Mouse (Mus musculus) thymus, adult 2 months (tissue): ENCODE results near the gene Def6.
"Not testable (repeated sequence)": the region's sequence is repeated elsewhere in the genome, so short reads cannot be mapped to it uniquely, and the experiment has no call there.

Experiments
- CTCF ChIP-seq: fragments of 200-500 bp; IDR thresholded peaks from 2 replicates; pipeline ENCODE4 v1.5.1; 2012; ENCODE audit warnings: mild to moderate bottlenecking, control low read depth, low read length, moderate library complexity, borderline replicate concordance; ENCODE audit not compliant: control insufficient read depth, poor library complexity, insufficient read depth; ENCODE audit errors: extremely low read depth
- POLR2A ChIP-seq: fragments of 200-500 bp; IDR thresholded peaks from 2 replicates; pipeline ENCODE4 v1.6.1; 2012; ENCODE audit warnings: mild to moderate bottlenecking, low read length, control low read depth, moderate library complexity; ENCODE audit not compliant: control insufficient read depth, poor library complexity, insufficient read depth; ENCODE audit errors: extremely low read depth

- TF ChIP-seq CTCF, POLR2A: not testable (repeated sequence)
These were observed 14.9 kb downstream of the Def6 start for GRCm38 (mm10) chr17:28222463-28222862.
